Mouse (Mus musculus) neutrophil, adult 5-6 weeks (primary cell): ENCODE results near the gene Ptpru. TPM values are rescaled to one million over a fixed set of nuclear protein-coding genes. Genes with fewer than 3 reads are reported as not detected.

Experiments used
- ATAC-seq: fragments of 151-379, 151-347 bp; 2 replicates; pipeline ENCODE4 v1.8.0; 2017; ENCODE audit warnings: mild to moderate bottlenecking, moderate TSS enrichment; ENCODE audit not compliant: insufficient number of reproducible peaks, poor library complexity, low FRiP score, severe bottlenecking; ENCODE audit errors: extremely low read depth
- total RNA-seq: library from RNA; stranded (forward); fragments of 200-1000 nt; gene quantifications from 2 replicates; pipeline ENCODE4 v1.2.3, GENCODE M21; 2017

Ptpru gene
- total RNA-seq, 1 experiment from 2014 or later, result not detected

GRCm38 (mm10) chr4:131798968-131799367 is 39.1 kb downstream of the Ptpru start:
- no peak for ATAC-seq

GRCm38 (mm10) chr4:131797920-131798319 is 40.2 kb downstream of the Ptpru start:
- no peak for ATAC-seq

- ATAC-seq, result no peak
These were observed 40.6 kb downstream of the Ptpru start for GRCm38 (mm10) chr4:131797483-131797882.

- ATAC-seq, result no peak
These were observed 41.6 kb downstream of the Ptpru start for GRCm38 (mm10) chr4:131796312-131797080.

GRCm38 (mm10) chr4:131786800-131787199 is 51.3 kb downstream of the Ptpru start:
- ATAC-seq, result no peak

GRCm38 (mm10) chr4:131784034-131784433 is 54.1 kb downstream of the Ptpru start:
- ATAC-seq, result no peak

GRCm38 (mm10) chr4:131781023-131781422 is 57.1 kb downstream of the Ptpru start:
- ATAC-seq, result no peak

- ATAC-seq, result no peak
These were observed 59.3 kb downstream of the Ptpru start for GRCm38 (mm10) chr4:131778616-131779275.

- ATAC-seq, result no peak
These were observed 66.7 kb downstream of the Ptpru start for GRCm38 (mm10) chr4:131771384-131771783.

- ATAC-seq, result no peak
These were observed 74.2 kb downstream of the Ptpru start for GRCm38 (mm10) chr4:131763911-131764310.

- no peak for ATAC-seq
These were observed 74.6 kb downstream of the Ptpru start for GRCm38 (mm10) chr4:131763479-131763878.

GRCm38 (mm10) chr4:131762211-131762784 is 75.8 kb downstream of the Ptpru start:
- no peak for ATAC-seq

- no peak for ATAC-seq
These were observed 85.8 kb downstream of the Ptpru start for GRCm38 (mm10) chr4:131752204-131752837.

- no peak for ATAC-seq
These were observed 86.5 kb downstream of the Ptpru start for GRCm38 (mm10) chr4:131751561-131751960.

GRCm38 (mm10) chr4:131749802-131750201 is 88.3 kb downstream of the Ptpru start:
- no peak for ATAC-seq

- ATAC-seq, result no peak
These were observed 93.4 kb downstream of the Ptpru start for GRCm38 (mm10) chr4:131744685-131745043.

GRCm38 (mm10) chr4:131743831-131744684 is 94.0 kb downstream of the Ptpru start:
- no peak for ATAC-seq

GRCm38 (mm10) chr4:131743031-131743430 is 95.1 kb downstream of the Ptpru start:
- no peak for ATAC-seq

GRCm38 (mm10) chr4:131740621-131741020 is 97.5 kb downstream of the Ptpru start:
- ATAC-seq, result no peak
